Mouse (Mus musculus) frontal cortex, postnatal 36 days (tissue): Measurements from ENCODE around the gene Olfr67.
"Not testable (repeated sequence)": the region's sequence is repeated elsewhere in the genome, so short reads cannot be mapped to it uniquely, and the experiment has no call there.

Experiments
- DNase-seq, 2 experiments: peaks; one replicate each; pipeline ENCODE4 v3.0.0; 2022; ENCODE audit warnings: low spot score in 2 of 2

Gene Olfr67

GRCm38 (mm10) chr7:103771494-103771893 is 20.1 kb downstream of the Olfr67 start, which contains the start of gene Olfr69:
Olfr69 (minus strand) TSS chr7:103771594.
- no peak for DNase-seq

- DNase-seq, result not testable (repeated sequence)
Measured at GRCm38 (mm10) chr7:103767687-103768086, 23.9 kb downstream of the Olfr67 start.

- DNase-seq, result not testable (repeated sequence)
Measured at GRCm38 (mm10) chr7:103762212-103762611, 29.4 kb downstream of the Olfr67 start.

GRCm38 (mm10) chr7:103757233-103757632 is 34.4 kb downstream of the Olfr67 start, which contains the start of gene Olfr630:
Olfr630 (minus strand) TSS chr7:103757333.
- no peak for DNase-seq

- DNase-seq, result no peak
Measured at GRCm38 (mm10) chr7:103744843-103745242, 46.8 kb downstream of the Olfr67 start, which contains the start of gene Olfr629. Olfr629 (minus strand) TSS chr7:103744943.
